Mouse (Mus musculus) small intestine, adult 2 months (tissue): ENCODE data around the gene Pnpla2. TPM values are rescaled to one million over a fixed set of nuclear protein-coding genes. Genes with fewer than 3 reads are reported as not detected.
A peak's percentile ranks its signal among the peaks of the same experiment; 100 is the strongest.

Experiments
- H3K27ac ChIP-seq: fragments of 200-500 bp; 2 replicates; pipeline ENCODE4 v1.5.1; 2012; ENCODE audit warnings: low read depth, low read length, control low read depth, inconsistent platforms; ENCODE audit not compliant: insufficient read depth
- H3K27me3 ChIP-seq: fragments of 200-500 bp; 2 replicates; pipeline ENCODE4 v1.6.1; 2012; ENCODE audit warnings: mild to moderate bottlenecking, moderate library complexity, low read length, inconsistent platforms; ENCODE audit not compliant: control insufficient read depth, insufficient read depth
- H3K36me3 ChIP-seq: fragments of 200-500 bp; 2 replicates; pipeline ENCODE4 v1.6.1; 2012; ENCODE audit warnings: mild to moderate bottlenecking, low read length, control low read depth, inconsistent platforms; ENCODE audit not compliant: control insufficient read depth, insufficient read depth
- H3K4me1 ChIP-seq: fragments of 200-500 bp; 2 replicates; pipeline ENCODE4 v1.6.1; 2012; ENCODE audit warnings: low read length, inconsistent platforms, mixed read lengths; ENCODE audit not compliant: control insufficient read depth, insufficient read depth, insufficient read length
- H3K4me3 ChIP-seq: fragments of 200-500 bp; 2 replicates; pipeline ENCODE4 v1.5.1; 2012; ENCODE audit warnings: low read depth, mild to moderate bottlenecking, control low read depth, inconsistent platforms, low read length, moderate library complexity
- CTCF ChIP-seq: fragments of 200-500 bp; IDR thresholded peaks from 2 replicates; pipeline ENCODE4 v1.5.1; 2012; ENCODE audit warnings: low read depth, mild to moderate bottlenecking, control low read depth, inconsistent platforms, low read length, moderate library complexity, mixed read lengths; ENCODE audit not compliant: insufficient replicate concordance, insufficient read length; ENCODE audit errors: extremely low read depth
- POLR2A ChIP-seq: fragments of 200-500 bp; IDR thresholded peaks from 2 replicates; pipeline ENCODE4 v1.6.1; 2012; ENCODE audit warnings: low read depth, mild to moderate bottlenecking, control low read depth, inconsistent platforms, low read length, moderate library complexity
- WGBS: fragments of 180-500 bp; shearing (Covaris S2); methylation state at CpG from one replicate; pipeline ENCODE4 v1.1.7; 2018; 5-methylcytosine and 5-hydroxymethylcytosine counted together
- polyA plus RNA-seq: library from polyadenylated mRNA; depleted of rRNA; stranded (reverse); fragments of >200 nt; gene quantifications from 2 replicates; pipeline ENCODE4 v1.2.3, GENCODE M21; 2012

The Pnpla2 gene
- polyA plus RNA-seq, 1 experiment = 319 TPM

GRCm38 (mm10) chr7:141476226-141476980 lies 21.4 kb downstream of the Pnpla2 start:
- peaks cover 26% of the 10 kb centered on the region for H3K4me1 ChIP-seq
- TF ChIP-seq CTCF (no peak), POLR2A (no peak; the same call in none of the 2 replicates)
- H3K27ac ChIP-seq = peak overlapping the region; percentile 72
- peak overlapping the region; percentile 89 for H3K4me3 ChIP-seq
- H3K36me3 ChIP-seq = peaks cover 9% of the 10 kb centered on the region
- peaks cover 2% of the 10 kb centered on the region for H3K27me3 ChIP-seq
- WGBS = 1% methylated on average over 17 of the region's 17 CpGs

GRCm38 (mm10) chr7:141476981-141477370 lies 22.0 kb downstream of the Pnpla2 start:
- no peak for TF ChIP-seq POLR2A
- TF ChIP-seq CTCF = no peak
- Histone ChIP-seq H3K4me3 (peak overlapping the region; percentile 89), H3K4me1 (peaks cover 28% of the 10 kb centered on the region), H3K27me3 (peaks cover 8% of the 10 kb centered on the region), H3K36me3 (peaks cover 5% of the 10 kb centered on the region; the same call in 1 of the 2 replicates), H3K27ac (peak overlapping the region; percentile 72)
- 11% methylated on average over 7 of the region's 7 CpGs for WGBS

- Histone ChIP-seq H3K27ac (peak overlapping the region; percentile 72; the same call in 1 of the 2 replicates), H3K4me3 (no peak overlapping the region), H3K4me1 (peaks cover 35% of the 10 kb centered on the region), H3K36me3 (peaks cover 2% of the 10 kb centered on the region; the same call in 1 of the 2 replicates), H3K27me3 (peaks cover 14% of the 10 kb centered on the region)
- 45% methylated on average over 4 of the region's 4 CpGs for WGBS
- TF ChIP-seq POLR2A (no peak), CTCF (no peak)
Measured at GRCm38 (mm10) chr7:141477578-141478269, 22.7 kb downstream of the Pnpla2 start.

- H3K4me1 ChIP-seq = peaks cover 36% of the 10 kb centered on the region
Measured at GRCm38 (mm10) chr7:141478270-141478748, 23.3 kb downstream of the Pnpla2 start.

GRCm38 (mm10) chr7:141480842-141481497 lies 26.0 kb downstream of the Pnpla2 start:
- WGBS = 9% methylated on average over 10 of the region's 10 CpGs
- Histone ChIP-seq H3K27me3 (peaks cover 17% of the 10 kb centered on the region), H3K4me3 (peak overlapping the region; percentile 64; the same call in 1 of the 2 replicates), H3K4me1 (peaks cover 25% of the 10 kb centered on the region), H3K36me3 (no peaks in the 10 kb centered on the region), H3K27ac (no peak overlapping the region)
- TF ChIP-seq POLR2A (no peak), CTCF (peak; percentile 91; the same call in 1 of the 2 replicates)

More at GRCm38 (mm10) chr7:141478270-141478748, 23.3 kb downstream of the Pnpla2 start:
- peaks cover 17% of the 10 kb centered on the region for H3K27me3 ChIP-seq
- no peaks in the 10 kb centered on the region for H3K36me3 ChIP-seq
- H3K4me3 ChIP-seq = no peak overlapping the region
- no peak for TF ChIP-seq CTCF
- TF ChIP-seq POLR2A = no peak
- WGBS = 56% methylated on average over 5 of the region's 5 CpGs
- no peak overlapping the region for H3K27ac ChIP-seq

- Histone ChIP-seq H3K27me3 (peaks cover 17% of the 10 kb centered on the region), H3K27ac (no peak overlapping the region), H3K4me1 (peaks cover 18% of the 10 kb centered on the region), H3K4me3 (peak overlapping the region; percentile 64), H3K36me3 (no peaks in the 10 kb centered on the region)
- TF ChIP-seq POLR2A (no peak), CTCF (peak; percentile 58; the same call in 1 of the 2 replicates)
- WGBS = 2% methylated on average over 80 of the region's 81 CpGs
Measured at GRCm38 (mm10) chr7:141481498-141482401, 26.8 kb downstream of the Pnpla2 start.
